Mouse (Mus musculus): Measurements from ENCODE around the gene Gm15446.
"Not testable (repeated sequence)": the region's sequence is repeated elsewhere in the genome, so short reads cannot be mapped to it uniquely, and the experiment has no call there.

Gm15446 gene

GRCm38 (mm10) chr5:109923261-109924071 is at the start of gene Gm15446:
Gene Gm15446, plus strand, starts transcription at chr5:109923400.
- DNase-seq (ENCODE audit: low read depth): peak; percentile 69

GRCm38 (mm10) chr5:109924129-109924528 is 929 bp downstream of the Gm15446 start:
- not testable (repeated sequence) for DNase-seq (ENCODE audit: low read depth)

GRCm38 (mm10) chr5:109924936-109925335 is 1.7 kb downstream of the Gm15446 start:
- no peak for DNase-seq (ENCODE audit: low read depth)

- no peak for DNase-seq (ENCODE audit: low read depth)
Observed at GRCm38 (mm10) chr5:109950281-109950680, 27.1 kb downstream of the Gm15446 start.

- DNase-seq (ENCODE audit: low read depth): not testable (repeated sequence)
Observed at GRCm38 (mm10) chr5:109980743-109981142, 57.5 kb downstream of the Gm15446 start.

Data from fibroblast of lung, adult 2 months (primary cell).